Mouse (Mus musculus) CH12.LX (cell line): ENCODE data around the gene Ndufb4. TPM values are rescaled to one million over a fixed set of nuclear protein-coding genes. Genes with fewer than 3 reads are reported as not detected.

ENCODE experiments used
- DNase-seq: peaks from one replicate; pipeline ENCODE4 v3.0.0-alpha.2; 2013; ENCODE audit errors: extremely low read depth
- H3K27ac ChIP-seq: 2 replicates; pipeline ENCODE4 v1.5.1; 2012; ENCODE audit warnings: low read depth, mild to moderate bottlenecking, control low read depth, moderate library complexity; ENCODE audit not compliant: insufficient read depth
- H3K27me3 ChIP-seq: replicated peaks from 2 replicates; pipeline ENCODE3; 2012; ENCODE audit warnings: inconsistent platforms
- H3K36me3 ChIP-seq, 2 experiments: replicated peaks in 1 of 2; 2 replicates each; pipeline versions ENCODE3 to v1.6.1; 2012; ENCODE audit warnings: inconsistent platforms in 1 of 2, low read length in 1 of 2, mild to moderate bottlenecking in 1 of 2, mixed read lengths in 1 of 2, moderate library complexity in 1 of 2; ENCODE audit not compliant: control insufficient read depth in 1 of 2, insufficient read depth in 1 of 2
- H3K4me1 ChIP-seq, 2 experiments: 2 replicates each; pipeline ENCODE4 v1.6.1; 2012; ENCODE audit warnings: inconsistent platforms in 1 of 2, moderate library complexity in 1 of 2; ENCODE audit not compliant: insufficient read depth in 2 of 2, control insufficient read depth in 1 of 2
- H3K4me2 ChIP-seq: 2 replicates; pipeline ENCODE4 v1.6.1; 2012; ENCODE audit warnings: low read depth, mild to moderate bottlenecking, control low read depth; ENCODE audit not compliant: poor library complexity, insufficient read depth, severe bottlenecking
- H3K4me3 ChIP-seq, 3 experiments: fragments of 150-350 bp in 1 of 3; sonication (generic) in 1 of 3; replicated peaks in 1 of 3; 2 replicates each; pipeline versions ENCODE3 to v1.5.1; 2011 to 2012; ENCODE audit warnings: low read depth in 2 of 3, low read length in 2 of 3, mild to moderate bottlenecking in 2 of 3, moderate library complexity in 2 of 3, control low read depth in 1 of 3, improper control_type of control experiment in 1 of 3, inconsistent platforms in 1 of 3, mixed read lengths in 1 of 3; ENCODE audit not compliant: poor library complexity in 1 of 3
- H3K79me2 ChIP-seq: replicated peaks from 2 replicates; pipeline ENCODE4 v1.6.1; 2012; ENCODE audit warnings: mild to moderate bottlenecking, moderate library complexity; ENCODE audit not compliant: control insufficient read depth, poor library complexity, insufficient read depth, severe bottlenecking; ENCODE audit errors: extremely low read depth
- H3K9ac ChIP-seq: 2 replicates; pipeline ENCODE4 v1.6.1; 2012; ENCODE audit warnings: low read depth, mild to moderate bottlenecking, control low read depth, moderate library complexity; ENCODE audit not compliant: insufficient read depth
- H3K9me3 ChIP-seq: replicated peaks from 2 replicates; pipeline ENCODE3; 2012; ENCODE audit warnings: low read length, inconsistent platforms, mixed read lengths
- BHLHE40 ChIP-seq: IDR thresholded peaks from 2 replicates; pipeline ENCODE4 v1.6.1; 2011; ENCODE audit warnings: mild to moderate bottlenecking, low read depth, low read length, improper control_type of control experiment
- CHD1 ChIP-seq: IDR thresholded peaks from 2 replicates; pipeline ENCODE4 v1.6.1; 2012; ENCODE audit warnings: low read depth, low read length, improper control_type of control experiment, inconsistent platforms
- CHD2 ChIP-seq: IDR thresholded peaks from 2 replicates; pipeline ENCODE4 v1.6.1; 2011; ENCODE audit warnings: low read length, improper control_type of control experiment
- CTCF ChIP-seq, 2 experiments: IDR thresholded peaks in 1 of 2; conservative IDR thresholded peaks in 1 of 2; 2 replicates each; pipeline ENCODE4 v1.5.1; 2011 to 2012; ENCODE audit warnings: low read depth in 2 of 2, low read length in 2 of 2, improper control_type of control experiment in 1 of 2, inconsistent platforms in 1 of 2, mild to moderate bottlenecking in 1 of 2, moderate library complexity in 1 of 2
- ELF1 ChIP-seq: IDR thresholded peaks from 2 replicates; pipeline ENCODE4 v1.6.1; 2014; ENCODE audit warnings: low read depth, mild to moderate bottlenecking, inconsistent platforms, low read length, improper control_type of control experiment
- EP300 ChIP-seq: IDR thresholded peaks from 2 replicates; pipeline ENCODE4 v1.6.1; 2011; ENCODE audit warnings: low read length, improper control_type of control experiment
- ETS1 ChIP-seq: conservative IDR thresholded peaks from 2 replicates; pipeline ENCODE4 v1.6.1; 2012; ENCODE audit warnings: low read depth, mild to moderate bottlenecking, inconsistent platforms, low read length, improper control_type of control experiment, moderate library complexity
- GABPA ChIP-seq: IDR thresholded peaks from 2 replicates; pipeline ENCODE4 v1.6.1; 2012; ENCODE audit warnings: low read depth, low read length, improper control_type of control experiment, inconsistent platforms; ENCODE audit not compliant: insufficient replicate concordance
- IRF4 ChIP-seq: IDR thresholded peaks from 2 replicates; pipeline ENCODE4 v1.6.1; 2014; ENCODE audit warnings: low read depth, mild to moderate bottlenecking, inconsistent platforms, low read length, improper control_type of control experiment
- RCOR1 ChIP-seq: conservative IDR thresholded peaks from 2 replicates; pipeline ENCODE4 v1.6.1; 2012; ENCODE audit warnings: low read depth, mild to moderate bottlenecking, inconsistent platforms, low read length, improper control_type of control experiment
- SIN3A ChIP-seq: IDR thresholded peaks from 2 replicates; pipeline ENCODE4 v1.6.1; 2012; ENCODE audit warnings: low read length, improper control_type of control experiment, inconsistent platforms
- SMC3 ChIP-seq: IDR thresholded peaks from 2 replicates; pipeline ENCODE4 v1.6.1; 2011; ENCODE audit warnings: low read depth, low read length, improper control_type of control experiment
- USF1 ChIP-seq: IDR thresholded peaks from 2 replicates; pipeline ENCODE4 v1.6.1; 2014; ENCODE audit warnings: low read depth, mild to moderate bottlenecking, inconsistent platforms, low read length, improper control_type of control experiment
- ZC3H11A ChIP-seq: IDR thresholded peaks from 2 replicates; pipeline ENCODE4 v1.6.1; 2012; ENCODE audit warnings: low read depth, mild to moderate bottlenecking, inconsistent platforms, low read length, improper control_type of control experiment
- ZKSCAN1 ChIP-seq: IDR thresholded peaks from 2 replicates; pipeline ENCODE4 v1.6.1; 2012; ENCODE audit warnings: low read depth, inconsistent platforms, low read length, improper control_type of control experiment, borderline replicate concordance
- ZMIZ1 ChIP-seq: IDR thresholded peaks from 2 replicates; pipeline ENCODE4 v1.6.1; 2012; ENCODE audit warnings: low read depth, mild to moderate bottlenecking, inconsistent platforms, low read length, improper control_type of control experiment
- ZNF384 ChIP-seq: IDR thresholded peaks from 2 replicates; pipeline ENCODE4 v1.6.1; 2012; ENCODE audit warnings: low read depth, low read length, improper control_type of control experiment, inconsistent platforms
- dilution Hi-C: fragments of 300-500 bp; cut with MboI; formaldehyde crosslinking; loops from 2 replicates; pipeline ENCODE4 v1.14.3; 2020; ENCODE audit warnings: low sequenced_read_pairs; ENCODE audit not compliant: extremely low pct_unique_long_range_greater_than_20kb, extremely low pct_ligation_motif_present
- in situ Hi-C: fragments of 300-500 bp; cut with MboI; formaldehyde crosslinking; loops from 3 replicates; pipeline ENCODE4 v1.14.3; 2019; ENCODE audit warnings: low sequenced_read_pairs, low pct_ligation_motif_present, low pct_unique_long_range_greater_than_20kb, mixed read lengths
- polyA plus RNA-seq: library from polyadenylated mRNA; unstranded; fragments of >175 nt; gene quantifications from 2 replicates; pipeline ENCODE4 v1.2.1, GENCODE M21; 2012; ENCODE audit warnings: low read depth; ENCODE audit not compliant: insufficient read length
- total RNA-seq, 2 experiments: library from RNA; depleted of rRNA; stranded (reverse); fragments of 300-350 nt in 1 of 2; fragments of >200 nt in 1 of 2; gene quantifications; 2 replicates each; pipeline ENCODE4 v1.2.3; 2012 to 2014

Ndufb4 gene
- total and polyA plus RNA-seq, 3 experiments: 51.8 to 97.4 (median 70.7) TPM

DNA sequence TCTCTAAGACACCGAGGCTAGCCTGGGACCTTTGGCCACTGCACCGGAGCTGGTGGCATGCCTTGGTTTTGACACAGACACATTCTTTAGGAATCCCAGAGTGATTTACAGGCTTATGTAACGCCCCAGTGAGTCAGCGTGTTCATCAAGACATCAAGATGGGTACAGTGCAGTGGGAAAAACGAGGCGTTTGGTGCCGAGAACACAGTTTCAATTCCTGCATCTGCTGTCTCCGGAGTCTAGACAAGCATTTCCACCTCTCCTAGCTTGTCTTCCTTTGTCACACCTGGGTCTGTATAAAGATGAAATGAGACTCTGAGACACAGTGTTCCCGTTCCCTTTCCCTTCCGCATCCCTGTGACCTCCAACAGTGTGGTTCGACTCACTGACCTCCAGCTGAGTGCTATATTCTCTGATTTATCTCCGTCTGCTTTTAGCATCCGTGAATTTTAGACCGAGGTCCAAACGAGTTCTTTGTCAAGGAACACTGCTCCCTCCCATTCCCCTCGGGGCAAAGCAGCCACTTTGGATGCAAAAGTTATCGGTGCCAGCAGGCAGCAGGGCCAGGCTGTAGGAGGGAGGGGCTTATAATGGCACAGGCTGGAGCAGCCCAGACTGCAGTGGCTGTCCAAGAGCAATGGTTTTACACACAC is 21.9 kb upstream of the Ndufb4 start:
- in situ Hi-C loops (loop anchor here (25.0 kb wide), 2 partner anchors 536 to 564 kb away; no protein-coding TSS in a partner anchor), dilution Hi-C loops (no loop called here)
- Histone ChIP-seq H3K4me2 (peak overlapping the region; percentile 12; the same call in 1 of the 2 replicates), H3K4me3 (no peak overlapping the region), H3K9ac (no peak overlapping the region), H3K79me2 (no peaks in the 10 kb centered on the region), H3K9me3 (peaks cover 8% of the 10 kb centered on the region), H3K4me1 (peaks cover 3 to 5% of the 10 kb centered on the region in 2 experiments; a peak in 2 of 4 replicates), H3K27ac (no peak overlapping the region), H3K36me3 (no peaks in the 10 kb centered on the region), H3K27me3 (no peaks in the 10 kb centered on the region)
- no peak for TF ChIP-seq CTCF (conservative IDR thresholded peaks at IDR 0.05 in 1 of 2, IDR thresholded peaks at IDR 0.05 in 1 of 2; ENCODE audit: low read depth in 2 of 2, low read length in 2 of 2)
- no peak for DNase-seq

- H3K79me2 ChIP-seq: no peaks in the 10 kb centered on the region
- no peaks in the 10 kb centered on the region for H3K36me3 ChIP-seq
- TF ChIP-seq GABPA: no peak
- no peak for TF ChIP-seq RCOR1
- no peak for TF ChIP-seq CHD1
- TF ChIP-seq IRF4: no peak
- no peak for TF ChIP-seq ZKSCAN1
- no peak for TF ChIP-seq ZMIZ1
- no peak for TF ChIP-seq USF1
- TF ChIP-seq BHLHE40: no peak
- TF ChIP-seq ZNF384: no peak
- no peak for TF ChIP-seq SIN3A
- no peak for TF ChIP-seq ZC3H11A
- no peak for TF ChIP-seq EP300
- no peak for TF ChIP-seq SMC3
- TF ChIP-seq ETS1: no peak
- no peak for TF ChIP-seq ELF1
- TF ChIP-seq CHD2: no peak
- no peak overlapping the region for H3K27ac ChIP-seq
- in situ Hi-C loops: loop anchor here (25.0 kb wide), 2 partner anchors 537 to 563 kb away; no protein-coding TSS in a partner anchor
- H3K4me2 ChIP-seq: no peak overlapping the region
- DNase-seq: no peak
- no peak overlapping the region for H3K9ac ChIP-seq
- dilution Hi-C loops: no loop called here
- no peaks in the 10 kb centered on the region for H3K27me3 ChIP-seq
- no peak overlapping the region for H3K4me3 ChIP-seq
- peaks cover 3 to 5% of the 10 kb centered on the region in 2 experiments; a peak in 2 of 4 replicates for H3K4me1 ChIP-seq
- H3K9me3 ChIP-seq: peaks cover 8% of the 10 kb centered on the region
Observed at GRCm38 (mm10) chr16:37675326-37675725, 21.1 kb upstream of the Ndufb4 start.
